Mouse (Mus musculus): ENCODE measurements around the gene Ubxn6. TPM values are rescaled to one million over a fixed set of nuclear protein-coding genes. Genes with fewer than 3 reads are reported as not detected.

The Ubxn6 gene
- polyA plus RNA-seq, 1 experiment: 69.3 TPM

DNA sequence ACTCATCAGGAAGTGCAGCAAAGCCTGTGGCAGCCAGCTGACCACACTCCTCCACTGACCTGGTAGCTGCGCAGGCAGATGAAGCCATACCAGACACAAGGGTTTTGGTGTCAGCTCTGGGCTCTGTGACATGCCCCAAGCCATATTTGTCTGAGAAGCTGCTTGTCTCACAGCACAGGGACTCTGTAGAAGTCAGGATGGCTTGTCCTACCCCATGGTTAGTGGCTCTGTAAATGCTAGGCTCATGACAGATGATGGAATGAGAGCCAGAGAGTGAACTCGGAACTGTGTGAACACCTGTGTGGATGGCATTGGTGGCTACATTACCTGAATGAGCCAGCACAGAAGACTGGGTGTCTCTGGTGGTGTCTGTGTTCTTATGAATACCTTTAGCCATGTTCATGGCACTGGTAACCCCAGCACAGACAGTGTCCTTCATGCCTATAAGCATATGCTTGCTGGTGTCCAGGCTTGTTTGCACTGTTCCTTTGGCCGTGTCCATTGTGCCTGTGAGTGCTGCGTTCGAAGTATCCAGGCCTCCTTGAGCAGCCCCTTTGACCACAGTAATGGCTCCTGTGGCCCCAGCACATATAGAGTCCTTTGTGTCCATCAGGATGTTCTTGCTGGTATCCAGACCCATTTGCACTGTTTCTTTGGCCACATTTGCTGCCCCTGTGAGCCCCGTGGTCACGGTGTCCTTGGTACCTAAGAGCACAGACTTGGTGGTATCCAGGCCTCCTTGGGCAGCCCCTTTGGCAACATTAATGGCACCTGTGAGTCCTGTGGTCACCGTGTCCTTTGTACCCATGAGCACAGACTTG is 28.8 kb upstream of the Ubxn6 start:
- WGBS: 96% methylated on average over 8 of the region's 8 CpGs
- Histone ChIP-seq H3K4me3 (replicated peaks; ENCODE audit: extremely low read depth, low read depth, low read length) (no peak overlapping the region), H3K4me1 (ENCODE audit: control insufficient read depth, insufficient read depth, low read length) (no peaks in the 10 kb centered on the region)
- no peak for DNase-seq
- TF ChIP-seq POLR2A (IDR thresholded peaks at IDR 0.05; ENCODE audit: borderline replicate concordance, extremely low read depth, low read depth, low read length) (no peak), CTCF (IDR thresholded peaks at IDR 0.05; ENCODE audit: insufficient read depth, low read length) (no peak)

DNA sequence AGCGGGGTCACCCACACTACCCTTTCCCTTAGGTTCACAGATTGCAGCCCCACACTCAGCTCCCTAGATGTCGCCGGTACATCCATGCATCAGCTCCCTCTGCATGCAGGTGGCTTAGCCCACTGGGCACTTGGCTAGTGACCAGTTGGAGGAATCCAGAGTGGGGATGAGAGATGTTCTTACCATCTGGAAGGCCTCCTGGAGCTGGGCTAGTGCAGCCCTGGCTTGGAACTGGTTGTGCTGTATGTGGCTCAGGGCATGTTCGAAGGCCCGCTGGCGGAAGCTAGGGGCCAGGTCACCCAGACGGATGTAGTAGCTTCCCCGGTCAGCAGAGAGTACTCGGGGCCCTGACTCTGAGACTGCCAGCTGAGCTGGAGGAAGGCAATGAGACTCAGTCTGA is 28.1 kb upstream of the Ubxn6 start:
- no peaks in the 10 kb centered on the region for H3K4me1 ChIP-seq (ENCODE audit: control insufficient read depth, insufficient read depth, low read length)
- H3K4me3 ChIP-seq (replicated peaks; ENCODE audit: extremely low read depth, low read depth, low read length): no peak overlapping the region
- WGBS: 91% methylated on average over 9 of the region's 9 CpGs
- DNase-seq: no peak
- TF ChIP-seq POLR2A (IDR thresholded peaks at IDR 0.05; ENCODE audit: borderline replicate concordance, extremely low read depth, low read depth, low read length) (no peak), CTCF (IDR thresholded peaks at IDR 0.05; ENCODE audit: insufficient read depth, low read length) (no peak)

DNA sequence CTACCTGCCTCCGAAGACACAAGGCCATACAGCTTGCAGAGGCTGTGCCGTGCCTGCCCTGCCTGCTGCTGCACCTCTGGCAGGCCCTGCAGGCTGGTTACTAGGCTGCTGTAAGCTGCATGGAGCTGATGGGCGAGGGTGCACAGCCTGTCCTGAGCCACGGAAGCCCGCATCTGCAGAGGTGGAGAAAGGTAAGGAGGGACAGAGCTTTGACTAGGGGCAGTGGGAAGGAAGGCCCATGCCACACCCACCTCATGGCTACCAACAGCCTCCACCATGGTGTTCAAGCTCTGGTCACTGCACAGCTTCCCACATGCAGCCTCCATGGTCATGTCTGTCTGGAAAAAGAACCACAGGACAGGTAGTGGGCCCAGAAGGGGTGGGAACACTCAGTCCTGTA is 27.3 kb upstream of the Ubxn6 start:
- WGBS: 96% methylated on average over 5 of the region's 5 CpGs
- Histone ChIP-seq H3K4me3 (replicated peaks; ENCODE audit: extremely low read depth, low read depth, low read length) (no peak overlapping the region), H3K4me1 (ENCODE audit: control insufficient read depth, insufficient read depth, low read length) (no peaks in the 10 kb centered on the region)
- TF ChIP-seq CTCF (IDR thresholded peaks at IDR 0.05; ENCODE audit: insufficient read depth, low read length) (no peak), POLR2A (IDR thresholded peaks at IDR 0.05; ENCODE audit: borderline replicate concordance, extremely low read depth, low read depth, low read length) (no peak)
- DNase-seq: no peak

DNA sequence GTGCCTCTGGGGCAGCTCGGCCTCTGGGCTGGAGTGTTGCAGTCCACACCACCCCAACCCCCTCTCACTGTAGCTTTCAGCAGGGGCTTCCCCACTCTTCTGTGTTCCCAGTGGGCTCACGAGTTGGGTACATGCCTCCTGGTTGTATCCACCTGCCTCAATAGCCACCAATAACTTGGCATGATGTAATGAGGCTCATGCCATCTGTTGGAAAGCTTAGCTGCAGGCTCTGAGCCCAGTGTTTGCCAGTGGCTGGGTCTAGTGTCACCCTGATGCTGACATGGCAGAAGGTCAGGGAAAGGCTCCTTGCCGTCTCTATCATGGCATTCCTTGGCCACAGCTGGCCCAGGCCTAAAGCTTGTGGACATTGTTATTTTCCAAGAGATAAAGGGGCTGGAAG is 26.0 kb upstream of the Ubxn6 start:
- TF ChIP-seq POLR2A (IDR thresholded peaks at IDR 0.05; ENCODE audit: borderline replicate concordance, extremely low read depth, low read depth, low read length) (no peak), CTCF (IDR thresholded peaks at IDR 0.05; ENCODE audit: insufficient read depth, low read length) (no peak)
- no peak for DNase-seq

DNA sequence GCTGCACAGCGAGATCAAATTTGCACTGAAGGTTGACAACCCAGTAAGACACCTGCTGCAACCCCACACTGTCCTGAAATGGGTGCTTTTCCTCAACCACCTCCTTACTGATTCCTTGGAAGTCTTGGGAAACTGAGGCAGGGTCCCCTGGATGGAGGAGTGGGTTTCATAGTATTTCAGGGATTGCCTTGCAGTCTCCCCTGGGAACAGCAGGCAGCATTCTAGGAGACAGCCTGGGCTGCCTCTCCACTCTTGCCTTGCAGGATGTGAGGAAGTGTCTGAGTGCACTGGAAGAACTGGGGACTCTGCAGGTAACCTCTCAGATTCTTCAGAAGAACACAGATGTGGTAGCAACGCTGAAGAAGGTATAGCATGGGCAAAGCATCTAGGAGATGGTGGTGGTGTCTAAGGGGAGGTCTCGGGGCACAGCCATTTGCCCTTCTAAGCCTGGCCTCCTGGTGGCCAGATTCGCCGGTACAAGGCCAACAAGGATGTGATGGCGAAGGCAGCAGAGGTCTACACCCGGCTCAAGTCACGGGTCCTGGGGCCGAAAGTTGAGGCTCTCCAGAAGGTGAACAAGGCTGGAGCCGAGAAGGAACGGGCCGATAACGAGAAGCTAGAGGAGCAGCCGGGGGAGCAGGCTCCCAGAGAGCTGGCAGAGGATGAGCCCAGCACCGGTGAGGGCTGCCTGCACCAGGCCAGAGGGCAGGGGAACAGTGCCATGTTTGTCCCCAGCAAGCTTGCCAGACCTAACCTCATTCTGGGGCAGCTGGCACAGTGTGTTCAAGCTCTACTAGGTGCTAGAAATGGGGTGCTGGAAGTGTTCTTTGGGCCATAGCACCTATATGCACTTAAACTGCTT is 24.1 kb upstream of the Ubxn6 start:
- WGBS: 86% methylated on average over 15 of the region's 15 CpGs
- no peak for DNase-seq
- no peak overlapping the region for H3K4me3 ChIP-seq (replicated peaks; ENCODE audit: extremely low read depth, low read depth, low read length)
- H3K4me1 ChIP-seq (ENCODE audit: control insufficient read depth, insufficient read depth, low read length): no peaks in the 10 kb centered on the region
- TF ChIP-seq POLR2A (IDR thresholded peaks at IDR 0.05; ENCODE audit: borderline replicate concordance, extremely low read depth, low read depth, low read length) (no peak), CTCF (IDR thresholded peaks at IDR 0.05; ENCODE audit: insufficient read depth, low read length) (no peak)

More for the DNA sequence above, 26.0 kb upstream of the Ubxn6 start:
- H3K4me3 ChIP-seq (replicated peaks; ENCODE audit: extremely low read depth, low read depth, low read length): no peak overlapping the region
- no peaks in the 10 kb centered on the region for H3K4me1 ChIP-seq (ENCODE audit: control insufficient read depth, insufficient read depth, low read length)
- WGBS: 82% methylated on average over 3 of the region's 3 CpGs

DNA sequence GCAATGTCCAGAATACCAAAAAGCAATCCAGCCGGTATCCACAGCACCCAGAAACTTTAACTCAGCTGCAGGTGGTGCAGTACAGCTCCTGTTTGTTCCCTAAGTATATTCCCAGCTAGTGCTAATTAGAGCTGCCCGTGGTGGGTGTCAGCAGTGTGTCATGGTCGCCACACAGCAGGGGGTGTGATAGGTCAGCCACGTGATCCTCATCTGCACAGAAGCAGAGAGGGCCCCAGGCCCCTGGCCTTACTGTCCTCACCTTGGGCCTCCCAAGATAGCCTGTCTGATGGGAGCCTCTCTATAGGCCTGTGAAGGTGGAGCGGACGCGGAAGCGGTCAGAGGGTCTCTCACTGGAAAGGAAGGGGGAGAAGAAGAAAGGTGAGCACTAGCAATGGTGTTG is 23.4 kb upstream of the Ubxn6 start:
- WGBS: 87% methylated on average over 8 of the region's 8 CpGs
- TF ChIP-seq CTCF (IDR thresholded peaks at IDR 0.05; ENCODE audit: insufficient read depth, low read length) (no peak), POLR2A (IDR thresholded peaks at IDR 0.05; ENCODE audit: borderline replicate concordance, extremely low read depth, low read depth, low read length) (no peak)
- no peak for DNase-seq
- H3K4me3 ChIP-seq (replicated peaks; ENCODE audit: extremely low read depth, low read depth, low read length): no peak overlapping the region
- no peaks in the 10 kb centered on the region for H3K4me1 ChIP-seq (ENCODE audit: control insufficient read depth, insufficient read depth, low read length)

DNA sequence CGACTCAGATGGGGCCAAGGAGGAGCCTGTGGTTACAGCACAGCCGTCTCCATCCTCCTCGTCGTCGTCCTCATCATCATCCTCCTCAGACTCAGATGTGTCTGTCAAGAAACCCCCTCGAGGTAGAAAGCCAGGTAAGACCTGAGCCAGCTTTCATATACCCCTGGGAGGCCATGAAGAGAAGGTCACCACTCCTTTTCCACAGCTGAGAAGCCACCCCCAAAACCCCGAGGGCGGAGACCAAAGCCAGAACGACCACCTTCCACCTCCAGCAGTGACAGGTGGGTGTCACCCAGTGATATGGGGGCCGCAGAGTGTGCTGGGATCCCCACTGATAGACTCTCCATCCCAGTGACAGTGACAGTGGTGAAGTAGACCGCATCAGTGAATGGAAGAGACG is 22.1 kb upstream of the Ubxn6 start:
- no peak for DNase-seq
- H3K4me1 ChIP-seq (ENCODE audit: control insufficient read depth, insufficient read depth, low read length): no peaks in the 10 kb centered on the region
- H3K4me3 ChIP-seq (replicated peaks; ENCODE audit: extremely low read depth, low read depth, low read length): no peak overlapping the region
- TF ChIP-seq POLR2A (IDR thresholded peaks at IDR 0.05; ENCODE audit: borderline replicate concordance, extremely low read depth, low read depth, low read length) (no peak), CTCF (IDR thresholded peaks at IDR 0.05; ENCODE audit: insufficient read depth, low read length) (no peak)
- 92% methylated on average over 12 of the region's 12 CpGs for WGBS

DNA sequence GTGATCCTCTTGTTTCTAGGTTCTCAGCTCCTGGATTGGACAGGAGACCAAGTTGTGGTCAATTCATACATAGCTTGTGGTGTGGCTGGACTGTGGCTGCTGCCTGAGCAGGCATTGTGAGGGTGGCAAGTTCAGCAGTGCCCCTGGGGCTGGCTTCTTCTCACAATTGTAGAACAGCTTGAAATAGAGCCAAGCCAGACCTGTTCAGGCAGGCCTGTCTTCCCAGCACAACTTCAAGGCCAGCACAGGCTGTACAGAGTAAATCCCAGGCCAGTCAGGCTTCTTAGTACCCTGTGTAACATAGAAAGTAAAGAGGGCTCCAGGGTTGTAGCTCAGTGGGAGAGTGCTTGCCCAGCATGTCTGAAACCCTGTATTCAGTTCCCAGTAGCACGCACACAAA is 18.0 kb upstream of the Ubxn6 start:
- H3K4me1 ChIP-seq (ENCODE audit: control insufficient read depth, insufficient read depth, low read length): no peaks in the 10 kb centered on the region
- TF ChIP-seq CTCF (IDR thresholded peaks at IDR 0.05; ENCODE audit: insufficient read depth, low read length): no peak
- TF ChIP-seq POLR2A (IDR thresholded peaks at IDR 0.05; ENCODE audit: borderline replicate concordance, extremely low read depth, low read depth, low read length): no peak
- WGBS: 100% methylated on average over 1 of the region's 1 CpGs
- DNase-seq: no peak
- H3K4me3 ChIP-seq (replicated peaks; ENCODE audit: extremely low read depth, low read depth, low read length): no peak overlapping the region

DNA sequence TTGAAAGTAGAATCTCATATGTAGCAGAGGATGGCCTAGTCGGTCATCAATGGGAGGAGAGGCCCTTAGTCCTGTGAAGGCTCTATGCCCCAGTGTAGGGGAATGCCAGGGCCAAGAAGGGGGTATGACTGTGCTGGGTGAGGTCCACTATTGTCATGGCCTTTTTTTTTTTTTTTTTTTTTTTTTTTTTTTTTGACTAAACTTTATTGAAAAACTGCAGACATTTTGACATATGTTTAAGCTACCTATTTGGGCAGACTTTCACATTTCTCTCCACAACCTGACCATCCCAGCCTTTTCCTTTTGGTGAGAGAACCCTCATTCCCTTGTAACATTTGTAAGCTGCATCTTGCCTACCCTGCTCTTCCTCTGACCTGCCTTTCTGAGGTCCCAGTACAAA is 17.5 kb upstream of the Ubxn6 start:
- Histone ChIP-seq H3K4me1 (ENCODE audit: control insufficient read depth, insufficient read depth, low read length) (no peaks in the 10 kb centered on the region), H3K4me3 (replicated peaks; ENCODE audit: extremely low read depth, low read depth, low read length) (no peak overlapping the region)
- DNase-seq: no peak
- TF ChIP-seq CTCF (IDR thresholded peaks at IDR 0.05; ENCODE audit: insufficient read depth, low read length) (no peak), POLR2A (IDR thresholded peaks at IDR 0.05; ENCODE audit: borderline replicate concordance, extremely low read depth, low read depth, low read length) (no peak)
- 88% methylated on average over 1 of the region's 1 CpGs for WGBS
